Mouse (Mus musculus): ENCODE data around the gene Sec1. TPM values are rescaled to one million over a fixed set of nuclear protein-coding genes. Genes with fewer than 3 reads are reported as not detected.

The Sec1 gene
- total RNA-seq (2014; rRNA removed; ENCODE audit: low replicate concordance) (0.62 and 1.3 TPM in 2 replicates), polyA plus RNA-seq (2015; fragmentation: Nextera tagmentation; extraction: Ambion mirVana) (0.16 and 0.33 TPM in 2 replicates)

DNA sequence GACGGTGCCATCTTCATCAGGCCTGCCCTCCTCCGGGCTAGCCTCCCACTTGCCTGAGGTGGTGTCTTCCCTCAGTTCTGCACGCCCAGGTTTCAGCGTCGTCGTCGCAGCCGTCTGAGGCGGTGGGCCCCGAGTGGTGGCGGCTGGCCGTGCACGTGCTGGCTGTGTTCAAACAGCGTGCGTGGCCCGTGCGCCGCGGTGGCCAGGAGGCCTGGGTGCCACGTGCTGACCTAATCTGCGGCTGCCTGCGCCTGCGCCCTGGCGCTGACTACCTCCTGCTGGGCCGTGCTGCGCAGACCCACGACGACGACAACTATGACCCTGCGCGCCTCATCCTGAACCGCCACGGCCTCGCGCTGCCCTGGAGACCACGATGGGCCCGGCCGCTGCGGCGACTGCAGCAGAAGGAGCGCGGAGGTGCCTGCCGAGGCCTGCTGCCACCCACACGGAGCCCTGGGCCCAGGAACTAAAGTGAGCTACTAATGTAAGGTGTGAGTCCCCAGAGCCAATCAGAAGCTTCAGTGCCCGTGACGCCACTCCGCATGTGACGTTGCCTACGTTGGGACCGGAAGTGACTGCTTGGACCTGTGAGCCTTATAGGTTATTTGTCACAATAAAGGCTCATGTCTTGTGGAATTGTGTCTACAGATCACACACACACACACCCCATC, at the start of gene Sec1:
Sec1 (minus strand) TSS at position 482 of the 671 bp plus-strand sequence.
- peaks cover 20% of the 10 kb centered on the region; the same call in 1 of the 2 replicates for H3K4me1 ChIP-seq (ENCODE audit: control insufficient read depth, insufficient read depth)
- H3K9me3 ChIP-seq (replicated peaks; ENCODE audit: control insufficient read depth, low read length) = no peaks in the 10 kb centered on the region
- DNase-seq (ENCODE audit: low spot score) = no peak
- 86% methylated on average over 50 of the region's 50 CpGs for WGBS
- no peaks in the 10 kb centered on the region for H3K36me3 ChIP-seq (replicated peaks; ENCODE audit: control insufficient read depth, insufficient read depth, low read length)
- no peak within 1 kb of the TSS for H3K27ac ChIP-seq (ENCODE audit: low read depth)
- no peak for ATAC-seq (ENCODE audit: insufficient read depth, low read depth)
- H3K4me2 ChIP-seq (ENCODE audit: low read depth, low read length) = no peak within 1 kb of the TSS
- peaks cover 9% of the 10 kb centered on the region for H3K27me3 ChIP-seq (ENCODE audit: control insufficient read depth, insufficient read depth, low read length)
- TF ChIP-seq CTCF (IDR thresholded peaks at IDR 0.05; ENCODE audit: low read depth) (no peak), EP300 (IDR thresholded peaks at IDR 0.05; ENCODE audit: low read depth) (no peak)
- no peak within 1 kb of the TSS for H3K9ac ChIP-seq (replicated peaks; ENCODE audit: low read depth, low read length)
- no peak within 1 kb of the TSS for H3K4me3 ChIP-seq (ENCODE audit: low read depth, low read length)

DNA sequence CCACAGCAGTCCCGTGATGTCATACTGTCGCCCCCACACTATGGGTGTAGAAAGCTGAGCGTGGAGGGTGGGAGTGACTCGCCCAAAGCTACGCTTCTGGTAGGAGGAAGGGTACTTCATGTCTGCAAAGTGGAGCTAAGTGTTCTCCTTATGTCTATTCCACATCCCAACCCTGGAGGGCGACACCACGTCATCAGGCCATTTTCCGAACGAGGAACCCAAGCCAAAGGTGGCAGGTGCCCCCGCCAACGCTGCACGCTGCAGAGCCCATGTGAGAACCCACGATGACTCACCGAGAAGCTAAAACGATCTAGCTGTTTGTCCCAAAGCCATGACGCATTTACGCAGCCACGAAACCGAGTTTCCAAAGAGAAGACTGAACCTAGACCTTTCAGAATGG, 48.1 kb upstream of the Sec1 start:
- H3K4me1 ChIP-seq (ENCODE audit: control insufficient read depth, insufficient read depth) = no peaks in the 10 kb centered on the region
- 34% methylated on average over 19 of the region's 19 CpGs for whole genome bisulfite sequencing
- TF ChIP-seq CTCF (IDR thresholded peaks at IDR 0.05; ENCODE audit: low read depth) (no peak; the same call in 1 of the 2 replicates), EP300 (IDR thresholded peaks at IDR 0.05; ENCODE audit: low read depth) (no peak)
- no peak overlapping the region; the same call in 1 of the 2 replicates for H3K4me3 ChIP-seq (ENCODE audit: low read depth, low read length)
- H3K4me2 ChIP-seq (ENCODE audit: low read depth, low read length) = peak overlapping the region; percentile 28; the same call in 1 of the 2 replicates
- DNase-seq (ENCODE audit: low spot score) (no peak), ATAC-seq (ENCODE audit: insufficient read depth, low read depth) (no peak)
- no peaks in the 10 kb centered on the region for H3K36me3 ChIP-seq (replicated peaks; ENCODE audit: control insufficient read depth, insufficient read depth, low read length)
- H3K9me3 ChIP-seq (replicated peaks; ENCODE audit: control insufficient read depth, low read length) = no peaks in the 10 kb centered on the region
- no peak overlapping the region for H3K27ac ChIP-seq (ENCODE audit: low read depth)
- H3K27me3 ChIP-seq (ENCODE audit: control insufficient read depth, insufficient read depth, low read length) = no peaks in the 10 kb centered on the region
- no peak overlapping the region for H3K9ac ChIP-seq (replicated peaks; ENCODE audit: low read depth, low read length)

DNA sequence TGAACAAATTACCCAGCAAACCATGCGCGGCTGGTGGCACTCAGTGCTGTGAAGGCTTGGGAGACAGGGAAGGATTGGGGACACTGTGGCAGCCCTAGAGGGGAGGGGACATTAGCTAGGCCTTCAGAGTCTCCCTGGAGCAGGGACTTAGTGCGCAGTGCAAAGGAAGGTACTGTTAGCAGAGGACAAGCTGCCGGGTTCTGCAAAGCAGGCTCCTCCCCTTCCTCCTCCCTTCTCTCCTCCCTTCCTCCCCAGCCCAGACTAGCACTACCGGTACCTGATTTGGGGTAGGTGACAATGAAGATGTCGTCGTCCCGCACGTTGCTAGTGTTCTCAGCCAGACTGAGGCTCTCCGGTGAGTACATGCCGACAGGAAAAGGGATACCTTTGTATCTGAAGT, 47.6 kb upstream of the Sec1 start:
- H3K4me3 ChIP-seq (ENCODE audit: low read depth, low read length) = no peak overlapping the region; the same call in 1 of the 2 replicates
- no peak overlapping the region for H3K9ac ChIP-seq (replicated peaks; ENCODE audit: low read depth, low read length)
- no peaks in the 10 kb centered on the region for H3K4me1 ChIP-seq (ENCODE audit: control insufficient read depth, insufficient read depth)
- 40% methylated on average over 11 of the region's 11 CpGs for WGBS
- TF ChIP-seq EP300 (IDR thresholded peaks at IDR 0.05; ENCODE audit: low read depth) = no peak
- no peak for TF ChIP-seq CTCF (IDR thresholded peaks at IDR 0.05; ENCODE audit: low read depth)
- ATAC-seq (ENCODE audit: insufficient read depth, low read depth) (no peak), DNase-seq (ENCODE audit: low spot score) (no peak)
- no peaks in the 10 kb centered on the region for H3K27me3 ChIP-seq (ENCODE audit: control insufficient read depth, insufficient read depth, low read length)
- H3K4me2 ChIP-seq (ENCODE audit: low read depth, low read length) = peak overlapping the region; percentile 28; the same call in 1 of the 2 replicates
- H3K36me3 ChIP-seq (replicated peaks; ENCODE audit: control insufficient read depth, insufficient read depth, low read length) = no peaks in the 10 kb centered on the region
- no peaks in the 10 kb centered on the region for H3K9me3 ChIP-seq (replicated peaks; ENCODE audit: control insufficient read depth, low read length)
- H3K27ac ChIP-seq (ENCODE audit: low read depth) = no peak overlapping the region

DNA sequence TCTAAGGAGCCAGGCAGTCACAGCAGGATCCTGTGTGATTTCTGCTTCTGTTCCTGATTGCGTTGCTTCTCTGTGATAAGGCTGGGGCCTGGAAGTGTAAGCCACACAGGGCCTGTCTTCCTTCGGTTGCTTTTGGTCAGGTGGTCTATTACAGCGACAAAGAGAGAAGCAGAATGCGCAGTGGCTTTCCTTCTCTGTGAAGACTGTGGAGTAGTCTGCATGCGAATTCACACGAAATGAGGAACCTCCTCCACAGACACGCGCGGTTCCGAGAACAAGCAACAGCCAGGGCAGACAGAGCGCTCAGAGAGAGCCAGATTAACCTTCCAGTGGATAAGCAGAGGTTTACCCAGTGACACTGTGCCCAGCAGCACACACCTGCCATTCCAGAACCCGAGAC, 47.1 kb upstream of the Sec1 start:
- no peaks in the 10 kb centered on the region for H3K36me3 ChIP-seq (replicated peaks; ENCODE audit: control insufficient read depth, insufficient read depth, low read length)
- no peaks in the 10 kb centered on the region for H3K4me1 ChIP-seq (ENCODE audit: control insufficient read depth, insufficient read depth)
- H3K9ac ChIP-seq (replicated peaks; ENCODE audit: low read depth, low read length) = no peak overlapping the region
- H3K4me2 ChIP-seq (ENCODE audit: low read depth, low read length) = no peak overlapping the region
- no peak for TF ChIP-seq EP300 (IDR thresholded peaks at IDR 0.05; ENCODE audit: low read depth)
- TF ChIP-seq CTCF (IDR thresholded peaks at IDR 0.05; ENCODE audit: low read depth) = no peak
- no peaks in the 10 kb centered on the region for H3K9me3 ChIP-seq (replicated peaks; ENCODE audit: control insufficient read depth, low read length)
- H3K27me3 ChIP-seq (ENCODE audit: control insufficient read depth, insufficient read depth, low read length) = no peaks in the 10 kb centered on the region
- no peak for DNase-seq (ENCODE audit: low spot score)
- 76% methylated on average over 12 of the region's 12 CpGs for WGBS
- no peak for ATAC-seq (ENCODE audit: insufficient read depth, low read depth)
- H3K4me3 ChIP-seq (ENCODE audit: low read depth, low read length) = no peak overlapping the region
- H3K27ac ChIP-seq (ENCODE audit: low read depth) = no peak overlapping the region

DNA sequence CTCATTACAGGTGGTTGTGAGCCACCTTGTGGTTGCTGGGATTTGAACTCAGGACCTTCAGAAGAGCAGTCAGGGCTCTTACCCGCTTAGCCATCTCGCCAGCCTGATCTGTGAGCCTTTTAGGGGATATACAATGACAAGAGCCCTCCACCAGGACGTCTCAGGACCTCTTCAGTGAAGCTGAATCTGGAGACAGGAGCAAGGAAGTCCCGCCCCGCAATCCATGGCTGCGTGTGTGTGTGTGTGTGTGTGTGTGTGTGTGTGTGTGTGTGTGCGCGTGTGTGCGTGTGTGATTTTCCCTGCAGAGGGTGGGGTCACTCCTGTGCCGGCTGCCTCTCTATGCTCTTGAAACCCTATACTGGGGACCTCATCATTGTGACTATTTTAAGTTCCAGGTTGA, 45.6 kb upstream of the Sec1 start:
- TF ChIP-seq EP300 (IDR thresholded peaks at IDR 0.05; ENCODE audit: low read depth) (no peak), CTCF (IDR thresholded peaks at IDR 0.05; ENCODE audit: low read depth) (no peak)
- no peaks in the 10 kb centered on the region for H3K9me3 ChIP-seq (replicated peaks; ENCODE audit: control insufficient read depth, low read length)
- DNase-seq (ENCODE audit: low spot score) (no peak), ATAC-seq (ENCODE audit: insufficient read depth, low read depth) (no peak)
- no peak overlapping the region for H3K4me2 ChIP-seq (ENCODE audit: low read depth, low read length)
- no peaks in the 10 kb centered on the region for H3K27me3 ChIP-seq (ENCODE audit: control insufficient read depth, insufficient read depth, low read length)
- no peaks in the 10 kb centered on the region for H3K4me1 ChIP-seq (ENCODE audit: control insufficient read depth, insufficient read depth)
- no peak overlapping the region for H3K27ac ChIP-seq (ENCODE audit: low read depth)
- no peaks in the 10 kb centered on the region for H3K36me3 ChIP-seq (replicated peaks; ENCODE audit: control insufficient read depth, insufficient read depth, low read length)
- 51% methylated on average over 10 of the region's 10 CpGs for WGBS
- H3K4me3 ChIP-seq (ENCODE audit: low read depth, low read length) = no peak overlapping the region
- H3K9ac ChIP-seq (replicated peaks; ENCODE audit: low read depth, low read length) = no peak overlapping the region
